Mouse (Mus musculus) embryonic facial prominence, embryonic 12.5 days (tissue): ENCODE measurements around the gene Rnf8. TPM values are rescaled to one million over a fixed set of nuclear protein-coding genes. Genes with fewer than 3 reads are reported as not detected.

Experiments
- ATAC-seq: fragments of 200-750 bp; cut with Nextera tagmentation; 2 replicates; pipeline ENCODE4 v1.8.0; 2017; ENCODE audit not compliant: insufficient number of reproducible peaks, insufficient read depth, low FRiP score, low TSS enrichment
- H3K27ac ChIP-seq: fragments of 300-500 bp; sonication (generic); 2 replicates; pipeline ENCODE4 v1.5.1; 2016; ENCODE audit warnings: mild to moderate bottlenecking
- H3K27me3 ChIP-seq: fragments of 300-500 bp; sonication (generic); 2 replicates; pipeline ENCODE4 v1.6.1; 2016; ENCODE audit warnings: mild to moderate bottlenecking, moderate library complexity
- H3K36me3 ChIP-seq: fragments of 300-500 bp; sonication (generic); 2 replicates; pipeline ENCODE4 v1.6.1; 2016; ENCODE audit warnings: mild to moderate bottlenecking
- H3K4me1 ChIP-seq: fragments of 300-500 bp; sonication (generic); 2 replicates; pipeline ENCODE4 v1.6.1; 2016
- H3K4me2 ChIP-seq: fragments of 300-500 bp; sonication (generic); replicated peaks from 2 replicates; pipeline ENCODE4 v1.6.1; 2016; ENCODE audit warnings: mild to moderate bottlenecking, moderate library complexity
- H3K4me3 ChIP-seq: fragments of 300-500 bp; sonication (generic); 2 replicates; pipeline ENCODE4 v1.5.1; 2016; ENCODE audit warnings: mild to moderate bottlenecking
- H3K9ac ChIP-seq: fragments of 300-500 bp; sonication (generic); 2 replicates; pipeline ENCODE4 v1.6.1; 2016; ENCODE audit warnings: mild to moderate bottlenecking, moderate library complexity
- H3K9me3 ChIP-seq: fragments of 300-500 bp; sonication (generic); 2 replicates; pipeline ENCODE4 v1.6.1; 2016; ENCODE audit warnings: mild to moderate bottlenecking, moderate library complexity
- WGBS: fragments of 180-500 bp; shearing (Covaris S2); methylation state at CpG from one replicate; pipeline ENCODE4 v1.1.7; 2016; 5-methylcytosine and 5-hydroxymethylcytosine counted together
- polyA plus RNA-seq: library from polyadenylated mRNA; unstranded; fragments of >200 nt; fragmentation: Nextera tagmentation; extraction: Ambion mirVana; gene quantifications from 2 replicates; pipeline ENCODE4 v1.2.1, GENCODE M21; 2016

The Rnf8 gene
- polyA plus RNA-seq, 1 experiment from 2014 or later = 110 TPM

GRCm38 (mm10) chr17:29662145-29662544, 47.6 kb downstream of the Rnf8 start:
- H3K9ac ChIP-seq = no peak overlapping the region
- no peaks in the 10 kb centered on the region for H3K27me3 ChIP-seq
- no peak overlapping the region for H3K27ac ChIP-seq
- ATAC-seq = no peak
- no peak overlapping the region for H3K4me2 ChIP-seq
- H3K4me3 ChIP-seq = no peak overlapping the region
- H3K36me3 ChIP-seq = peaks cover 24% of the 10 kb centered on the region
- H3K9me3 ChIP-seq = no peaks in the 10 kb centered on the region
- H3K4me1 ChIP-seq = peaks cover 7% of the 10 kb centered on the region
- WGBS = 88% methylated on average over 6 of the region's 6 CpGs

- H3K27ac ChIP-seq = no peak overlapping the region
- no peak overlapping the region for H3K9ac ChIP-seq
- no peak for ATAC-seq
- H3K4me2 ChIP-seq = no peak overlapping the region
- no peaks in the 10 kb centered on the region for H3K4me1 ChIP-seq
- H3K36me3 ChIP-seq = peaks cover 50% of the 10 kb centered on the region
- WGBS = 88% methylated on average over 10 of the region's 10 CpGs
- no peaks in the 10 kb centered on the region for H3K9me3 ChIP-seq
- H3K27me3 ChIP-seq = no peaks in the 10 kb centered on the region
- no peak overlapping the region for H3K4me3 ChIP-seq
Measured at GRCm38 (mm10) chr17:29668051-29668986, 53.7 kb downstream of the Rnf8 start.

- Histone ChIP-seq H3K9me3 (no peaks in the 10 kb centered on the region), H3K36me3 (peaks cover 54% of the 10 kb centered on the region), H3K4me1 (no peaks in the 10 kb centered on the region)
Measured at GRCm38 (mm10) chr17:29669030-29669429, 54.4 kb downstream of the Rnf8 start.

GRCm38 (mm10) chr17:29669936-29670335, 55.3 kb downstream of the Rnf8 start:
- peaks cover 52% of the 10 kb centered on the region for H3K36me3 ChIP-seq
- no peak overlapping the region for H3K4me3 ChIP-seq
- no peaks in the 10 kb centered on the region for H3K9me3 ChIP-seq
- H3K4me2 ChIP-seq = no peak overlapping the region
- ATAC-seq = no peak
- H3K4me1 ChIP-seq = no peaks in the 10 kb centered on the region
- no peak overlapping the region for H3K27ac ChIP-seq
- no peaks in the 10 kb centered on the region for H3K27me3 ChIP-seq
- no peak overlapping the region for H3K9ac ChIP-seq

More at GRCm38 (mm10) chr17:29669030-29669429, 54.4 kb downstream of the Rnf8 start:
- Histone ChIP-seq H3K4me2 (no peak overlapping the region), H3K27ac (no peak overlapping the region), H3K9ac (no peak overlapping the region), H3K4me3 (no peak overlapping the region), H3K27me3 (no peaks in the 10 kb centered on the region)
- 90% methylated on average over 4 of the region's 4 CpGs for WGBS
- ATAC-seq = no peak

- no peak overlapping the region for H3K9ac ChIP-seq
- ATAC-seq = no peak
- no peaks in the 10 kb centered on the region for H3K4me1 ChIP-seq
- no peak overlapping the region for H3K27ac ChIP-seq
- no peaks in the 10 kb centered on the region for H3K9me3 ChIP-seq
- H3K4me2 ChIP-seq = no peak overlapping the region
- WGBS = 98% methylated on average over 2 of the region's 2 CpGs
- H3K36me3 ChIP-seq = peaks cover 60% of the 10 kb centered on the region
- H3K4me3 ChIP-seq = no peak overlapping the region
- H3K27me3 ChIP-seq = no peaks in the 10 kb centered on the region
Measured at GRCm38 (mm10) chr17:29671021-29671420, 56.4 kb downstream of the Rnf8 start.

- WGBS = 93% methylated on average over 4 of the region's 4 CpGs
- no peak overlapping the region for H3K9ac ChIP-seq
- H3K27ac ChIP-seq = no peak overlapping the region
- H3K27me3 ChIP-seq = no peaks in the 10 kb centered on the region
- H3K4me3 ChIP-seq = no peak overlapping the region
- H3K4me2 ChIP-seq = no peak overlapping the region
- H3K9me3 ChIP-seq = no peaks in the 10 kb centered on the region
- no peak for ATAC-seq
- no peaks in the 10 kb centered on the region for H3K4me1 ChIP-seq
- H3K36me3 ChIP-seq = peaks cover 67% of the 10 kb centered on the region
Measured at GRCm38 (mm10) chr17:29673325-29673724, 58.7 kb downstream of the Rnf8 start.

GRCm38 (mm10) chr17:29678526-29678925, 63.9 kb downstream of the Rnf8 start:
- H3K36me3 ChIP-seq = peaks cover 90% of the 10 kb centered on the region

GRCm38 (mm10) chr17:29679038-29679767, 64.6 kb downstream of the Rnf8 start:
- no peak overlapping the region for H3K4me3 ChIP-seq
- ATAC-seq = no peak
- no peak overlapping the region for H3K4me2 ChIP-seq
- 87% methylated on average over 6 of the region's 6 CpGs for WGBS
- H3K4me1 ChIP-seq = no peaks in the 10 kb centered on the region
- H3K36me3 ChIP-seq = peaks cover 90% of the 10 kb centered on the region
- no peaks in the 10 kb centered on the region for H3K9me3 ChIP-seq
- H3K9ac ChIP-seq = no peak overlapping the region
- no peak overlapping the region for H3K27ac ChIP-seq
- H3K27me3 ChIP-seq = no peaks in the 10 kb centered on the region

More at GRCm38 (mm10) chr17:29678526-29678925, 63.9 kb downstream of the Rnf8 start:
- WGBS = 86% methylated on average over 8 of the region's 8 CpGs
- no peak overlapping the region for H3K27ac ChIP-seq
- no peaks in the 10 kb centered on the region for H3K27me3 ChIP-seq
- no peak for ATAC-seq
- H3K4me2 ChIP-seq = no peak overlapping the region
- H3K4me3 ChIP-seq = no peak overlapping the region
- H3K9ac ChIP-seq = no peak overlapping the region
- H3K9me3 ChIP-seq = no peaks in the 10 kb centered on the region
- no peaks in the 10 kb centered on the region for H3K4me1 ChIP-seq

GRCm38 (mm10) chr17:29680174-29680573, 65.6 kb downstream of the Rnf8 start:
- Histone ChIP-seq H3K9ac (no peak overlapping the region), H3K4me2 (no peak overlapping the region), H3K27me3 (no peaks in the 10 kb centered on the region), H3K36me3 (peaks cover 92% of the 10 kb centered on the region), H3K4me3 (no peak overlapping the region), H3K9me3 (no peaks in the 10 kb centered on the region), H3K4me1 (no peaks in the 10 kb centered on the region), H3K27ac (no peak overlapping the region)
- WGBS = 88% methylated on average over 2 of the region's 2 CpGs
- ATAC-seq = no peak

GRCm38 (mm10) chr17:29680921-29681320, 66.3 kb downstream of the Rnf8 start:
- Histone ChIP-seq H3K27me3 (no peaks in the 10 kb centered on the region), H3K4me3 (no peak overlapping the region), H3K27ac (no peak overlapping the region), H3K9ac (no peak overlapping the region), H3K4me1 (no peaks in the 10 kb centered on the region), H3K4me2 (no peak overlapping the region), H3K9me3 (no peaks in the 10 kb centered on the region), H3K36me3 (peaks cover 92% of the 10 kb centered on the region)
- no peak for ATAC-seq
- WGBS = 87% methylated on average over 2 of the region's 2 CpGs

- Histone ChIP-seq H3K27ac (no peak overlapping the region), H3K9me3 (no peaks in the 10 kb centered on the region), H3K4me2 (no peak overlapping the region), H3K9ac (no peak overlapping the region), H3K4me3 (no peak overlapping the region), H3K36me3 (peaks cover 92% of the 10 kb centered on the region), H3K4me1 (no peaks in the 10 kb centered on the region), H3K27me3 (no peaks in the 10 kb centered on the region)
- no peak for ATAC-seq
- WGBS = 93% methylated on average over 9 of the region's 9 CpGs
Measured at GRCm38 (mm10) chr17:29681669-29682068, 67.1 kb downstream of the Rnf8 start.

- no peak overlapping the region for H3K27ac ChIP-seq
- H3K36me3 ChIP-seq = peaks cover 92% of the 10 kb centered on the region
- 86% methylated on average over 7 of the region's 7 CpGs for WGBS
- no peaks in the 10 kb centered on the region for H3K9me3 ChIP-seq
- no peaks in the 10 kb centered on the region for H3K4me1 ChIP-seq
- H3K27me3 ChIP-seq = no peaks in the 10 kb centered on the region
- no peak overlapping the region for H3K4me3 ChIP-seq
- H3K9ac ChIP-seq = no peak overlapping the region
- H3K4me2 ChIP-seq = no peak overlapping the region
- ATAC-seq = no peak
Measured at GRCm38 (mm10) chr17:29682261-29682660, 67.7 kb downstream of the Rnf8 start.
